Mouse (Mus musculus) embryo, embryonic 11 days (tissue): Measurements from ENCODE around the gene Pcnx2.
A peak's percentile ranks its signal among the peaks of the same experiment; 100 is the strongest.

ENCODE experiments used
- DNase-seq: peaks from one replicate; pipeline ENCODE4 v3.0.0-alpha.2; 2015

The Pcnx2 gene

GRCm38 (mm10) chr8:125897388-125897787 lies 729 bp downstream of the Pcnx2 start:
- no peak for DNase-seq

- DNase-seq: no peak
Measured at GRCm38 (mm10) chr8:125889920-125890319, 8.2 kb downstream of the Pcnx2 start.

GRCm38 (mm10) chr8:125887549-125887948 lies 10.6 kb downstream of the Pcnx2 start:
- no peak for DNase-seq

- no peak for DNase-seq
Measured at GRCm38 (mm10) chr8:125880447-125880846, 17.7 kb downstream of the Pcnx2 start.

- no peak for DNase-seq
Measured at GRCm38 (mm10) chr8:125873250-125873534, 24.9 kb downstream of the Pcnx2 start.

- DNase-seq: peak; percentile 16
Measured at GRCm38 (mm10) chr8:125872501-125873249, 25.4 kb downstream of the Pcnx2 start.

GRCm38 (mm10) chr8:125870821-125871321 lies 27.2 kb downstream of the Pcnx2 start:
- DNase-seq: peak; percentile 81

GRCm38 (mm10) chr8:125870179-125870702 lies 27.9 kb downstream of the Pcnx2 start:
- no peak for DNase-seq

GRCm38 (mm10) chr8:125869739-125870138 lies 28.4 kb downstream of the Pcnx2 start:
- DNase-seq: no peak

- DNase-seq: peak; percentile 25
Measured at GRCm38 (mm10) chr8:125868552-125868951, 29.6 kb downstream of the Pcnx2 start.

- no peak for DNase-seq
Measured at GRCm38 (mm10) chr8:125866125-125866524, 32.0 kb downstream of the Pcnx2 start.

- no peak for DNase-seq
Measured at GRCm38 (mm10) chr8:125857251-125857650, 40.9 kb downstream of the Pcnx2 start.

- no peak for DNase-seq
Measured at GRCm38 (mm10) chr8:125856160-125856559, 42.0 kb downstream of the Pcnx2 start.

- no peak for DNase-seq
Measured at GRCm38 (mm10) chr8:125854379-125854778, 43.7 kb downstream of the Pcnx2 start.

- no peak for DNase-seq
Measured at GRCm38 (mm10) chr8:125853300-125853699, 44.8 kb downstream of the Pcnx2 start.

GRCm38 (mm10) chr8:125849181-125849580 lies 48.9 kb downstream of the Pcnx2 start:
- no peak for DNase-seq

GRCm38 (mm10) chr8:125847842-125848241 lies 50.3 kb downstream of the Pcnx2 start:
- peak; percentile 58 for DNase-seq

- DNase-seq: no peak
Measured at GRCm38 (mm10) chr8:125845281-125845680, 52.8 kb downstream of the Pcnx2 start.

- DNase-seq: peak; percentile 29
Measured at GRCm38 (mm10) chr8:125843122-125843836, 54.8 kb downstream of the Pcnx2 start.

GRCm38 (mm10) chr8:125842158-125842557 lies 56.0 kb downstream of the Pcnx2 start:
- no peak for DNase-seq

GRCm38 (mm10) chr8:125824688-125825087 lies 73.4 kb downstream of the Pcnx2 start:
- DNase-seq: peak; percentile 50

GRCm38 (mm10) chr8:125823719-125824118 lies 74.4 kb downstream of the Pcnx2 start:
- no peak for DNase-seq

GRCm38 (mm10) chr8:125822065-125822464 lies 76.1 kb downstream of the Pcnx2 start:
- DNase-seq: no peak

GRCm38 (mm10) chr8:125819797-125820196 lies 78.3 kb downstream of the Pcnx2 start:
- no peak for DNase-seq
